Comparison of ENCODE assay signal across 18 mouse cellular contexts in genomic region chr19:55472582-55472981, GRCm38 (mm10).
"Had no signal": no experiment of that assay in that cellular context is flagged by ENCODE, and none has a peak within 500 bp of the region (broad histone marks: within the 10 kb centered on the region; RNA-seq: fewer than 3 reads in every experiment).

No protein-coding gene starts in this region.

- H3K9ac ChIP-seq: lung, embryonic 14.5 days; midbrain, embryonic 13.5 days; neural tube, embryonic 13.5 days; neural tube, embryonic 15.5 days had no signal

- H3K36me3 ChIP-seq: midbrain, embryonic 13.5 days; neural tube, embryonic 13.5 days; neural tube, embryonic 15.5 days had no signal

- DNase-seq: lung, adult 18-20 months; lung, embryonic 14.5 days; lung, postnatal 10 days; lung, postnatal 4 days; retina, postnatal 1 day; right cerebral cortex, adult 18-20 months; right cerebral cortex, postnatal 25 days; right cerebral cortex, postnatal 4 days; spleen, adult 18-20 months; thymus, adult 18-20 months; thymus, postnatal 14 days; thymus, postnatal 36 days had no signal

- H3K9me3 ChIP-seq: midbrain, embryonic 13.5 days; neural tube, embryonic 13.5 days; neural tube, embryonic 15.5 days had no signal

- H3K4me2 ChIP-seq: lung, embryonic 14.5 days; midbrain, embryonic 11.5 days; midbrain, embryonic 13.5 days; neural tube, embryonic 13.5 days; neural tube, embryonic 15.5 days had no signal

- ATAC-seq: midbrain, embryonic 13.5 days; midbrain, embryonic 16.5 days had no signal

- H3K27me3 ChIP-seq: midbrain, embryonic 13.5 days; neural tube, embryonic 13.5 days; neural tube, embryonic 15.5 days had no signal

- H3K27ac ChIP-seq: midbrain, embryonic 13.5 days; neural tube, embryonic 13.5 days; neural tube, embryonic 15.5 days had no signal

- H3K4me3 ChIP-seq: midbrain, embryonic 13.5 days; myocyte; neural tube, embryonic 13.5 days; neural tube, embryonic 15.5 days had no signal
